Mouse (Mus musculus) liver, embryonic 16.5 days (tissue): ENCODE data around the gene Trpm3. TPM values are rescaled to one million over a fixed set of nuclear protein-coding genes. Genes with fewer than 3 reads are reported as not detected.

ENCODE experiments used
- ATAC-seq: fragments of 200-750 bp; cut with Nextera tagmentation; 2 replicates; pipeline ENCODE4 v1.8.0; 2017; ENCODE audit warnings: low read depth, mild to moderate bottlenecking, moderate number of reproducible peaks, moderate library complexity
- H3K27ac ChIP-seq: fragments of 300-500 bp; sonication (generic); 2 replicates; pipeline ENCODE4 v1.5.1; 2014; ENCODE audit warnings: mild to moderate bottlenecking, low read length
- H3K27me3 ChIP-seq: fragments of 300-500 bp; sonication (generic); 2 replicates; pipeline ENCODE4 v1.6.1; 2014; ENCODE audit warnings: low read depth, low read length, mixed read lengths; ENCODE audit not compliant: control insufficient read depth, insufficient read depth
- H3K36me3 ChIP-seq: fragments of 300-500 bp; sonication (generic); 2 replicates; pipeline ENCODE4 v1.6.1; 2014; ENCODE audit warnings: mild to moderate bottlenecking; ENCODE audit not compliant: control insufficient read depth, insufficient read depth
- H3K4me1 ChIP-seq: fragments of 300-500 bp; sonication (generic); 2 replicates; pipeline ENCODE4 v1.6.1; 2014; ENCODE audit warnings: low read depth, low read length, mixed read lengths; ENCODE audit not compliant: control insufficient read depth
- H3K4me2 ChIP-seq: fragments of 300-500 bp; sonication (generic); 2 replicates; pipeline ENCODE4 v1.6.1; 2014; ENCODE audit warnings: low read depth, low read length, mixed read lengths
- H3K4me3 ChIP-seq: fragments of 300-500 bp; sonication (generic); 2 replicates; pipeline ENCODE4 v1.5.1; 2014; ENCODE audit warnings: low read depth, mild to moderate bottlenecking, low read length
- H3K9ac ChIP-seq: fragments of 300-500 bp; sonication (generic); 2 replicates; pipeline ENCODE4 v1.6.1; 2014; ENCODE audit warnings: low read depth, low read length
- H3K9me3 ChIP-seq: fragments of 300-500 bp; sonication (generic); replicated peaks from 2 replicates; pipeline ENCODE4 v1.6.1; 2016; ENCODE audit warnings: low read length; ENCODE audit not compliant: control insufficient read depth
- WGBS: fragments of 180-500 bp; shearing (Covaris S2); extraction: QIAGEN DNeasy Blood & Tissue Kit; methylation state at CpG from one replicate; pipeline ENCODE4 v1.1.7; 2014; ENCODE audit not compliant: insufficient replicate concordance; 5-methylcytosine and 5-hydroxymethylcytosine counted together
- polyA plus RNA-seq: library from polyadenylated mRNA; unstranded; fragments of >200 nt; fragmentation: Nextera tagmentation; extraction: Ambion mirVana; gene quantifications from 2 replicates; pipeline ENCODE4 v1.2.1, GENCODE M21; 2015

Gene Trpm3
- polyA plus RNA-seq, 1 experiment from 2014 or later: 0.04 TPM

GRCm38 (mm10) chr19:23006517-23007273 lies 867.8 kb downstream of the Trpm3 start:
- Histone ChIP-seq H3K27ac (no peak overlapping the region), H3K9ac (no peak overlapping the region), H3K36me3 (no peaks in the 10 kb centered on the region), H3K4me1 (no peaks in the 10 kb centered on the region), H3K27me3 (no peaks in the 10 kb centered on the region), H3K4me2 (no peak overlapping the region), H3K9me3 (no peaks in the 10 kb centered on the region), H3K4me3 (no peak overlapping the region)
- ATAC-seq: no peak
- 52% methylated on average over 11 of the region's 11 CpGs for WGBS

DNA sequence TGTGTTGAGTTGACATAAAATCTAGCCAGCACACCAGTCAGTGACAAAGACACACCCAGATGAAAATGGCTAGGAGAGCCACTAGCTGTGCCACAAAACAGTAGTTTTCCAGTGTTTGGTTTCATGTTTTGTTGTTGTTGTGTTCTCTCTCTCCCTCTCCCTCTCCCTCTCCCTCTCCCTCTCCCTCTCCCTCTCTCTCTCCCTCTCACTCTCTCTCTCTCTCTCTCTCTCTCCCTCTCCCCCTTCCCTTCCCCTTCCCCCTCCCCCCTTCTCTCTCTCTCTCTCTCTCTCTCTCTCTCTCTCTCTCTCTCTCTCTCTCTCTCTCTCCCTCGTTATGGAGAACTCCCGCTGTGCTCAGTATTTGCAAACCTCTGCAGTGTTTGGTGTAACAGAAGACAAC lies 874.8 kb downstream of the Trpm3 start:
- no peaks in the 10 kb centered on the region for H3K4me1 ChIP-seq
- H3K27me3 ChIP-seq: no peaks in the 10 kb centered on the region
- H3K9me3 ChIP-seq: no peaks in the 10 kb centered on the region
- no peak overlapping the region for H3K4me2 ChIP-seq
- ATAC-seq: no peak
- 57% methylated on average over 1 of the region's 2 CpGs for WGBS
- no peak overlapping the region for H3K9ac ChIP-seq
- H3K36me3 ChIP-seq: no peaks in the 10 kb centered on the region
- no peak overlapping the region for H3K27ac ChIP-seq
- no peak overlapping the region for H3K4me3 ChIP-seq

- H3K9ac ChIP-seq: no peak overlapping the region
- no peaks in the 10 kb centered on the region for H3K4me1 ChIP-seq
- no peaks in the 10 kb centered on the region for H3K27me3 ChIP-seq
- H3K9me3 ChIP-seq: no peaks in the 10 kb centered on the region
- no peak for ATAC-seq
- H3K4me3 ChIP-seq: no peak overlapping the region
- WGBS: 37% methylated on average over 3 of the region's 3 CpGs
- no peak overlapping the region for H3K4me2 ChIP-seq
- H3K36me3 ChIP-seq: no peaks in the 10 kb centered on the region
- H3K27ac ChIP-seq: no peak overlapping the region
Measured at GRCm38 (mm10) chr19:23015516-23015915, 876.7 kb downstream of the Trpm3 start.

- Histone ChIP-seq H3K4me2 (no peak overlapping the region), H3K4me3 (no peak overlapping the region), H3K4me1 (no peaks in the 10 kb centered on the region), H3K27ac (no peak overlapping the region), H3K9ac (no peak overlapping the region), H3K36me3 (no peaks in the 10 kb centered on the region), H3K9me3 (no peaks in the 10 kb centered on the region), H3K27me3 (no peaks in the 10 kb centered on the region)
- ATAC-seq: no peak
- 54% methylated on average over 2 of the region's 2 CpGs for WGBS
Measured at GRCm38 (mm10) chr19:23018186-23018727, 879.4 kb downstream of the Trpm3 start.

GRCm38 (mm10) chr19:23022902-23023301 lies 884.1 kb downstream of the Trpm3 start:
- 67% methylated on average over 6 of the region's 6 CpGs for WGBS
- H3K9me3 ChIP-seq: no peaks in the 10 kb centered on the region
- no peaks in the 10 kb centered on the region for H3K27me3 ChIP-seq
- no peak overlapping the region for H3K4me2 ChIP-seq
- H3K36me3 ChIP-seq: no peaks in the 10 kb centered on the region
- H3K9ac ChIP-seq: no peak overlapping the region
- ATAC-seq: no peak
- H3K4me1 ChIP-seq: no peaks in the 10 kb centered on the region
- no peak overlapping the region for H3K27ac ChIP-seq
- no peak overlapping the region for H3K4me3 ChIP-seq

DNA sequence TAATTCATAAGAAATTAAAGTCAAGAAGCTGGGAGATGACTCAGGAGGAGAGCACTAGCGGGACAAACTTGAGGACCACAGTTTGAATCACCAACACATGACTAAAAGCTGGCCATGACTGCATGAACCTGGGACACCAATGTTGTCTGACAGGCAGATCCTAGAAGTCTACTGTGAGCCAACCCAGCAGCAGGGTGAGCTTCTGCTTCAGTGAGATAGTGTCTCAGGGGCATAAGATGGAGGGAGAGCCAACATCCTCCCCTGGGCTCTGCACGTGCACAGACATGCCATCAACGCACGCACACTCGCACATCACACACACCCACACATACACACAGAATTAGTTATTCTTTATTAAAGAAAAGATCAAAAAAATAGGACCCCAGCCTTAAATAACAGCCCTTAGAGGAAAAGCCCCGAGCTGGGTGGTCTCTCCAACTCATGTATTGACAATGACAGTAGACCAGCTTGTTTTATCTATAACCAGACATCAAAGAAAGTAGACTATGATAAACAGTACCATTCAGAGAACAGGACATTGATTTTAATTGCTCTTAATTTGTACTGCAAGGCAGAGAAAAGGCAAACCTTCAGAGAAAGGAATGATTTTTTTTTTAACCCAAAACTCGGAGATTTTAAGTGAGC lies 884.6 kb downstream of the Trpm3 start:
- Histone ChIP-seq H3K27ac (no peak overlapping the region), H3K9ac (no peak overlapping the region), H3K36me3 (no peaks in the 10 kb centered on the region), H3K4me1 (no peaks in the 10 kb centered on the region), H3K9me3 (no peaks in the 10 kb centered on the region), H3K27me3 (no peaks in the 10 kb centered on the region), H3K4me3 (no peak overlapping the region), H3K4me2 (no peak overlapping the region)
- WGBS: 72% methylated on average over 7 of the region's 7 CpGs
- ATAC-seq: no peak

GRCm38 (mm10) chr19:23024821-23025220 lies 886.0 kb downstream of the Trpm3 start:
- no peaks in the 10 kb centered on the region for H3K27me3 ChIP-seq
- H3K9ac ChIP-seq: no peak overlapping the region
- WGBS: 57% methylated on average over 4 of the region's 4 CpGs
- ATAC-seq: no peak
- no peak overlapping the region for H3K4me3 ChIP-seq
- H3K36me3 ChIP-seq: no peaks in the 10 kb centered on the region
- H3K9me3 ChIP-seq: no peaks in the 10 kb centered on the region
- H3K4me2 ChIP-seq: no peak overlapping the region
- no peaks in the 10 kb centered on the region for H3K4me1 ChIP-seq
- no peak overlapping the region for H3K27ac ChIP-seq

- H3K9me3 ChIP-seq: no peaks in the 10 kb centered on the region
- no peak overlapping the region for H3K27ac ChIP-seq
- H3K9ac ChIP-seq: no peak overlapping the region
- no peak overlapping the region for H3K4me2 ChIP-seq
- 64% methylated on average over 7 of the region's 7 CpGs for WGBS
- no peak overlapping the region for H3K4me3 ChIP-seq
- no peaks in the 10 kb centered on the region for H3K4me1 ChIP-seq
- H3K36me3 ChIP-seq: no peaks in the 10 kb centered on the region
- no peaks in the 10 kb centered on the region for H3K27me3 ChIP-seq
- ATAC-seq: no peak
Measured at GRCm38 (mm10) chr19:23026427-23026826, 887.6 kb downstream of the Trpm3 start.

- no peak overlapping the region for H3K27ac ChIP-seq
- H3K36me3 ChIP-seq: no peaks in the 10 kb centered on the region
- H3K9ac ChIP-seq: no peak overlapping the region
- no peak overlapping the region for H3K4me3 ChIP-seq
- ATAC-seq: no peak
- H3K9me3 ChIP-seq: no peaks in the 10 kb centered on the region
- WGBS: 55% methylated on average over 5 of the region's 5 CpGs
- no peaks in the 10 kb centered on the region for H3K27me3 ChIP-seq
- H3K4me2 ChIP-seq: no peak overlapping the region
- no peaks in the 10 kb centered on the region for H3K4me1 ChIP-seq
Measured at GRCm38 (mm10) chr19:23028283-23028682, 889.4 kb downstream of the Trpm3 start.
